Mouse (Mus musculus) lung, embryonic 16.5 days (tissue): Measurements from ENCODE around the gene Idh3a. TPM values are rescaled to one million over a fixed set of nuclear protein-coding genes. Genes with fewer than 3 reads are reported as not detected.

ENCODE experiments used
- polyA plus RNA-seq: library from polyadenylated mRNA; unstranded; fragments of >200 nt; fragmentation: Nextera tagmentation; extraction: Ambion mirVana; gene quantifications from 2 replicates; pipeline ENCODE4 v1.2.1, GENCODE M21; 2015

Gene Idh3a
- polyA plus RNA-seq, 1 experiment from 2014 or later = 100 TPM

Other genes starting within 250 kb of the Idh3a start
- gene Dmxl2, start 84.7 kb upstream of the Idh3a start, polyA plus RNA-seq = 2.2 and 3.1 TPM in 2 replicates
- not detected in 2 replicates for gene Sh2d7, start 47.4 kb upstream of the Idh3a start, polyA plus RNA-seq
- 9.7 and 10.2 TPM in 2 replicates for gene Cib2, start 26.1 kb upstream of the Idh3a start, polyA plus RNA-seq
- 0.43 and 0.67 TPM in 2 replicates for gene Acsbg1, start 75.5 kb downstream of the Idh3a start, polyA plus RNA-seq
- 7.0 and 9.5 TPM in 2 replicates for gene Dnaja4, start 112.5 kb downstream of the Idh3a start, polyA plus RNA-seq
- gene Wdr61, start 148.2 kb downstream of the Idh3a start, polyA plus RNA-seq = 139 and 146 TPM in 2 replicates
- 14.9 and 15.4 TPM in 2 replicates for gene Crabp1, start 178.4 kb downstream of the Idh3a start, polyA plus RNA-seq